Mouse (Mus musculus) heart, postnatal 14 days (tissue): ENCODE data around the gene Fry. TPM values are rescaled to one million over a fixed set of nuclear protein-coding genes. Genes with fewer than 3 reads are reported as not detected.

Source experiments
- DNase-seq, 2 experiments: peaks; one replicate each; pipeline ENCODE4 v3.0.0; 2021 to 2022
- intact Hi-C: fragments of 180-260 bp; cut with DNase I; formaldehyde crosslinking; loops from one replicate; pipeline ENCODE4 v1.15.1; 2025
- total RNA-seq, 2 experiments: library from RNA; stranded (reverse); gene quantifications; 2 replicates each; pipeline ENCODE4 v1.2.3; 2021

Gene Fry
- total RNA-seq, 2 experiments from 2014 or later = 150 to 174 TPM

GRCm38 (mm10) chr5:150125920-150126319 lies 7.5 kb downstream of the Fry start:
- intact Hi-C loops = no loop called here
- DNase-seq = no peak

- no peak for DNase-seq
- intact Hi-C loops = no loop called here
Observed at GRCm38 (mm10) chr5:150128432-150128831, 10.0 kb downstream of the Fry start.

GRCm38 (mm10) chr5:150130144-150130543 lies 11.7 kb downstream of the Fry start:
- intact Hi-C loops = no loop called here
- no peak for DNase-seq

GRCm38 (mm10) chr5:150131166-150131565 lies 12.7 kb downstream of the Fry start:
- no peak for DNase-seq
- intact Hi-C loops = no loop called here

GRCm38 (mm10) chr5:150134651-150135050 lies 16.2 kb downstream of the Fry start:
- no peak for DNase-seq
- intact Hi-C loops = no loop called here

GRCm38 (mm10) chr5:150135529-150135928 lies 17.1 kb downstream of the Fry start:
- no peak for DNase-seq
- intact Hi-C loops = no loop called here

GRCm38 (mm10) chr5:150137772-150138451 lies 19.5 kb downstream of the Fry start:
- intact Hi-C loops = no loop called here

GRCm38 (mm10) chr5:150140513-150140912 lies 22.1 kb downstream of the Fry start:
- DNase-seq = no peak
- intact Hi-C loops = no loop called here

More at GRCm38 (mm10) chr5:150137772-150138451, 19.5 kb downstream of the Fry start:
- no peak for DNase-seq

GRCm38 (mm10) chr5:150145967-150146366 lies 27.5 kb downstream of the Fry start:
- intact Hi-C loops = no loop called here
- no peak for DNase-seq

GRCm38 (mm10) chr5:150146612-150147011 lies 28.2 kb downstream of the Fry start:
- intact Hi-C loops = no loop called here
- DNase-seq = no peak

- DNase-seq = peak in 1 of 2 experiments; percentile 26
Observed at GRCm38 (mm10) chr5:150149725-150150124, 31.3 kb downstream of the Fry start.

GRCm38 (mm10) chr5:150150986-150151385 lies 32.5 kb downstream of the Fry start:
- intact Hi-C loops = no loop called here

More at GRCm38 (mm10) chr5:150149725-150150124, 31.3 kb downstream of the Fry start:
- intact Hi-C loops = no loop called here

GRCm38 (mm10) chr5:150152071-150152879 lies 33.8 kb downstream of the Fry start:
- peak in 1 of 2 experiments; percentile 56 for DNase-seq
- intact Hi-C loops = no loop called here

More at GRCm38 (mm10) chr5:150150986-150151385, 32.5 kb downstream of the Fry start:
- DNase-seq = no peak

GRCm38 (mm10) chr5:150152880-150153281 lies 34.4 kb downstream of the Fry start:
- no peak for DNase-seq
- intact Hi-C loops = no loop called here

- no peak for DNase-seq
- intact Hi-C loops = no loop called here
Observed at GRCm38 (mm10) chr5:150155388-150155787, 36.9 kb downstream of the Fry start.

- no peak for DNase-seq
- intact Hi-C loops = loop anchor here (2.0 kb wide), 1 partner anchor 41 kb away; no protein-coding TSS in a partner anchor
Observed at GRCm38 (mm10) chr5:150156063-150156786, 37.8 kb downstream of the Fry start.

GRCm38 (mm10) chr5:150157682-150158081 lies 39.2 kb downstream of the Fry start:
- peak; percentile 64 to 73 for DNase-seq
- intact Hi-C loops = loop anchor here (1.0 to 2.0 kb wide), 2 partner anchors 43 to 60 kb away; no protein-coding TSS in a partner anchor

- DNase-seq = no peak
- intact Hi-C loops = no loop called here
Observed at GRCm38 (mm10) chr5:150159151-150159550, 40.7 kb downstream of the Fry start.

GRCm38 (mm10) chr5:150161193-150161592 lies 42.7 kb downstream of the Fry start:
- no peak for DNase-seq
- intact Hi-C loops = no loop called here

- no peak for DNase-seq
- intact Hi-C loops = no loop called here
Observed at GRCm38 (mm10) chr5:150161898-150162297, 43.5 kb downstream of the Fry start.

- intact Hi-C loops = loop anchor here (5.0 kb wide), 1 partner anchor 263 kb away; no protein-coding TSS in a partner anchor
- no peak for DNase-seq
Observed at GRCm38 (mm10) chr5:150164671-150165070, 46.2 kb downstream of the Fry start.
